Mouse (Mus musculus): ENCODE results near the gene Dnajc5.

Gene Dnajc5

GRCm38 (mm10) chr2:181590471-181590870 lies 70.2 kb downstream of the Dnajc5 start:
- no peak for DNase-seq

GRCm38 (mm10) chr2:181591528-181592085 lies 71.3 kb downstream of the Dnajc5 start, which contains the start of gene Prpf6:
Gene Prpf6, plus strand, starts transcription at chr2:181591868.
- peak; percentile 32 for DNase-seq

- peak; percentile 89 for DNase-seq
These were observed 72.2 kb downstream of the Dnajc5 start, which contains the start of gene Zfp512b for GRCm38 (mm10) chr2:181592231-181593041. Gene Zfp512b, minus strand, starts transcription at chr2:181592803.

GRCm38 (mm10) chr2:181593042-181593421 lies 72.7 kb downstream of the Dnajc5 start:
- DNase-seq, result no peak

- no peak for DNase-seq
These were observed 73.7 kb downstream of the Dnajc5 start for GRCm38 (mm10) chr2:181593937-181594336.

GRCm38 (mm10) chr2:181594946-181595696 lies 74.8 kb downstream of the Dnajc5 start:
- peak; percentile 65 for DNase-seq

- DNase-seq, result no peak
These were observed 76.1 kb downstream of the Dnajc5 start for GRCm38 (mm10) chr2:181596221-181596960.

- DNase-seq, result peak; percentile 22
These were observed 77.2 kb downstream of the Dnajc5 start for GRCm38 (mm10) chr2:181597378-181598061.

- peak; percentile 83 for DNase-seq
These were observed 78.4 kb downstream of the Dnajc5 start, which contains the start of gene Samd10 for GRCm38 (mm10) chr2:181598454-181599351. Gene Samd10, minus strand, starts transcription at chr2:181599212.

- no peak for DNase-seq
These were observed 80.0 kb downstream of the Dnajc5 start for GRCm38 (mm10) chr2:181600226-181600758.

GRCm38 (mm10) chr2:181600828-181601750 lies 80.8 kb downstream of the Dnajc5 start:
- DNase-seq, result peak; percentile 99

GRCm38 (mm10) chr2:181601751-181602145 lies 81.5 kb downstream of the Dnajc5 start:
- DNase-seq, result no peak

GRCm38 (mm10) chr2:181602367-181602766 lies 82.1 kb downstream of the Dnajc5 start:
- no peak for DNase-seq

All from embryo, embryonic 11 days (tissue).